Mouse (Mus musculus) gastrocnemius, postnatal 14 days (tissue): ENCODE measurements around the gene Dusp2. TPM values are rescaled to one million over a fixed set of nuclear protein-coding genes. Genes with fewer than 3 reads are reported as not detected.

Source experiments
- DNase-seq: peaks from one replicate; pipeline ENCODE4 v3.0.0; 2021; ENCODE audit warnings: mixed read lengths
- intact Hi-C: fragments of 180-260 bp; cut with DNase I; formaldehyde crosslinking; loops from one replicate; pipeline ENCODE4 v1.15.1; 2025; ENCODE audit warnings: low total_unique reads
- total RNA-seq, 2 experiments: library from RNA; stranded (reverse); gene quantifications; 2 replicates each; pipeline ENCODE4 v1.2.3; 2021

The Dusp2 gene
- total RNA-seq, 2 experiments from 2014 or later: 1.6 TPM

- intact Hi-C loops: no loop called here
- DNase-seq: no peak
Observed at GRCm38 (mm10) chr2:127379250-127379649, 43.3 kb downstream of the Dusp2 start.

- no peak for DNase-seq
- intact Hi-C loops: no loop called here
Observed at GRCm38 (mm10) chr2:127383881-127384280, 47.9 kb downstream of the Dusp2 start.

- intact Hi-C loops: no loop called here
- DNase-seq: no peak
Observed at GRCm38 (mm10) chr2:127387521-127387920, 51.6 kb downstream of the Dusp2 start.

Other genes with a start within 250 kb of the Dusp2 start
- gene Ncaph, start 202.2 kb upstream of the Dusp2 start, total RNA-seq: 1 to 10 TPM; 4.5 to 6.6 TPM
- gene Itpripl1, start 192.7 kb upstream of the Dusp2 start, total RNA-seq: 1 to 10 TPM; 5.0 to 9.4 TPM
- gene 1810024B03Rik, start 127.9 kb upstream of the Dusp2 start, total RNA-seq: under 1 TPM; 0.66 to 0.72 TPM
- gene Snrnp200, start 127.8 kb upstream of the Dusp2 start, total RNA-seq: 10 to 100 TPM; 33.0 to 34.6 TPM
- 10 to 100 TPM; 44.5 to 47.9 TPM for gene Ciao1, start 88.3 kb upstream of the Dusp2 start, total RNA-seq
- 10 to 100 TPM; 24.0 to 28.9 TPM for gene Tmem127, start 88.3 kb upstream of the Dusp2 start, total RNA-seq
- 10 to 100 TPM; 86.8 to 98.4 TPM for gene Stard7, start 65.9 kb upstream of the Dusp2 start, total RNA-seq
- gene Astl, start 2.5 kb downstream of the Dusp2 start, total RNA-seq: not detected
- gene Adra2b, start 27.0 kb downstream of the Dusp2 start, total RNA-seq: 1 to 10 TPM; 1.2 to 2.4 TPM
- gene Gpat2, start 89.0 kb downstream of the Dusp2 start, total RNA-seq: not detected
- gene Fahd2a, start 108.4 kb downstream of the Dusp2 start, total RNA-seq: 10 to 100 TPM; 14.5 to 17.5 TPM
- gene Kcnip3, start 185.9 kb downstream of the Dusp2 start, total RNA-seq: under 1 TPM; 0.53 to 0.86 TPM
- not detected for gene Prom2, start 205.3 kb downstream of the Dusp2 start, total RNA-seq